Comparison of ENCODE assay signal across 13 mouse cellular contexts in genomic region chr5:129066541-129067230, GRCm38 (mm10). TPM values are rescaled to one million over a fixed set of nuclear protein-coding genes. Genes with fewer than 3 reads are reported as not detected.
DNase-seq lines count a peak whose midpoint lies in the region; ATAC-seq and TF ChIP-seq lines count a peak whose summit lies in the region.
"Had no signal": no experiment of that assay in that cellular context is flagged by ENCODE, and none has a peak within 500 bp of the region (broad histone marks: within the 10 kb centered on the region; RNA-seq: fewer than 3 reads in every experiment).

No protein-coding gene starts in this region.

- H3K27ac ChIP-seq in left cerebral cortex, adult 2 months, result peak overlapping the region; percentile 41
- peak overlapping the region; percentile 79 for H3K27ac ChIP-seq in gastrocnemius, adult 2 months
- H3K27ac ChIP-seq in heart, postnatal 0 days (ENCODE audit: low read depth), result 0 out of 2 replicates have a peak overlapping the region, but pooled peaks have one; percentile 11
- H3K27ac ChIP-seq: neural tube, embryonic 12.5 days had no signal

- DNase-seq in left cerebral cortex, adult 2 months (ENCODE audit: extremely low spot score in 1 of 2, low spot score in 2 of 2), result no peak
- no peak for DNase-seq in left cerebral cortex, postnatal 36 days (ENCODE audit: low spot score in 2 of 2)
- peak; percentile 54 for DNase-seq in gastrocnemius, adult 2 months
- no peak for DNase-seq in heart, postnatal 0 days (ENCODE audit: low spot score)
- DNase-seq in lung, postnatal 36 days, result peak; percentile 24
- DNase-seq in retina, embryonic 14.5 days (ENCODE audit: low spot score), result no peak
- DNase-seq in ovary, postnatal 36 days (ENCODE audit: low spot score), result no peak
- DNase-seq: cerebellum, postnatal 14 days; liver had no signal

- H3K9ac ChIP-seq in heart, postnatal 0 days (replicated peaks; ENCODE audit: low read depth, low read length), result no peak overlapping the region
- H3K9ac ChIP-seq: neural tube, embryonic 12.5 days had no signal

- ATAC-seq in heart, postnatal 0 days (ENCODE audit: insufficient read depth, low read depth), result no peak
- no peak for ATAC-seq in granulocyte monocyte progenitor cell, adult 5-6 weeks (replicated peaks; ENCODE audit: poor library complexity, severe bottlenecking)
- ATAC-seq: intestine, postnatal 0 days; midbrain, embryonic 16.5 days had no signal

- H3K4me1 ChIP-seq in heart, postnatal 0 days (ENCODE audit: control insufficient read depth, insufficient read depth), result no peaks in the 10 kb centered on the region

- peaks cover 8% of the 10 kb centered on the region; the same call in 1 of the 2 replicates for H3K27me3 ChIP-seq in heart, postnatal 0 days (ENCODE audit: control insufficient read depth, insufficient read depth, low read length)

- no peak overlapping the region for H3K4me3 ChIP-seq in left cerebral cortex, adult 2 months
- H3K4me3 ChIP-seq in gastrocnemius, adult 2 months, result no peak overlapping the region
- no peak overlapping the region for H3K4me3 ChIP-seq in heart, postnatal 0 days (ENCODE audit: low read depth, low read length)
- H3K4me3 ChIP-seq: neural tube, embryonic 12.5 days had no signal

- intact Hi-C loops in left cerebral cortex, adult 2 months (cut with DNase I), result loop anchor here (2.0 to 10.0 kb wide), 2 partner anchors 54 to 388 kb away; no protein-coding TSS in a partner anchor
- intact Hi-C loops in left cerebral cortex, postnatal 36 days (cut with DNase I), result loop anchor here (5.0 kb wide), 1 partner anchor 56 kb away; no protein-coding TSS in a partner anchor
- intact Hi-C loops in gastrocnemius, adult 2 months (cut with DNase I), result loop anchor here (10.0 kb wide), 1 partner anchor 108 kb away; no protein-coding TSS in a partner anchor

- no peaks in the 10 kb centered on the region for H3K36me3 ChIP-seq in heart, postnatal 0 days (replicated peaks; ENCODE audit: control insufficient read depth, insufficient read depth, low read length)
- H3K36me3 ChIP-seq: neural tube, embryonic 12.5 days had no signal

- H3K4me2 ChIP-seq in heart, postnatal 0 days (ENCODE audit: low read depth, low read length), result no peak overlapping the region
- H3K4me2 ChIP-seq: neural tube, embryonic 12.5 days had no signal

- 74% methylated on average over 8 of the region's 8 CpGs for WGBS in heart, postnatal 0 days

- H3K9me3 ChIP-seq in heart, postnatal 0 days (replicated peaks; ENCODE audit: control insufficient read depth, low read length), result no peaks in the 10 kb centered on the region
- H3K9me3 ChIP-seq: neural tube, embryonic 12.5 days had no signal

- TF ChIP-seq CTCF in left cerebral cortex, adult 2 months (IDR thresholded peaks at IDR 0.05), result no peak
- no peak for TF ChIP-seq CTCF in gastrocnemius, adult 2 months (IDR thresholded peaks at IDR 0.05)
- no peak for TF ChIP-seq CTCF in heart, postnatal 0 days (IDR thresholded peaks at IDR 0.05; ENCODE audit: low read depth)

- no peak for TF ChIP-seq EP300 in heart, postnatal 0 days (IDR thresholded peaks at IDR 0.05; ENCODE audit: low read depth)

RNA-seq across cellular contexts. Expression of gene Adgrd1, which starts 29.9 kb away (rescaled TPM):
- 1 to 10 TPM; 2.9 to 3.9 TPM for total RNA-seq in left cerebral cortex, adult 2 months (2021)
- total RNA-seq in left cerebral cortex, postnatal 36 days (2021), result 1 to 10 TPM; 3.1 to 3.3 TPM
- 1 to 10 TPM; 5.6 to 6.0 TPM for total RNA-seq in gastrocnemius, adult 2 months (2021)
- total RNA-seq in heart, postnatal 0 days (2014; rRNA removed; ENCODE audit: low replicate concordance), result 6.0 and 15.6 TPM in 2 replicates
- 1.6 and 1.9 TPM in 2 replicates for polyA plus RNA-seq in heart, postnatal 0 days (2015; fragmentation: Nextera tagmentation; extraction: Ambion mirVana)
- 1.1 TPM in 1 of 2 replicates, not detected in the other for total RNA-seq in granulocyte monocyte progenitor cell, adult 5-6 weeks (2014; fragmentation: Nextera tagmentation)
- 0.34 and 0.62 TPM in 2 replicates for total RNA-seq in granulocyte monocyte progenitor cell, adult 5-6 weeks (2017)

RNA-seq across cellular contexts. Expression of gene Ran, which starts 46.8 kb away (rescaled TPM):
- 100 to 1,000 TPM; 152 to 166 TPM for total RNA-seq in left cerebral cortex, adult 2 months (2021)
- total RNA-seq in left cerebral cortex, postnatal 36 days (2021), result 100 to 1,000 TPM; 144 to 159 TPM
- total RNA-seq in gastrocnemius, adult 2 months (2021), result 10 to 100 TPM; 78.9 to 94.0 TPM
- 128 and 989 TPM in 2 replicates for total RNA-seq in heart, postnatal 0 days (2014; rRNA removed; ENCODE audit: low replicate concordance)
- polyA plus RNA-seq in heart, postnatal 0 days (2015; fragmentation: Nextera tagmentation; extraction: Ambion mirVana), result 188 and 196 TPM in 2 replicates
- 440 and 513 TPM in 2 replicates for total RNA-seq in granulocyte monocyte progenitor cell, adult 5-6 weeks (2014; fragmentation: Nextera tagmentation)
- 599 and 620 TPM in 2 replicates for total RNA-seq in granulocyte monocyte progenitor cell, adult 5-6 weeks (2017)

RNA-seq across cellular contexts. Expression of gene Stx2, which starts 58.3 kb away (rescaled TPM):
- total RNA-seq in left cerebral cortex, adult 2 months (2021), result 10 to 100 TPM; 17.8 to 21.8 TPM
- total RNA-seq in left cerebral cortex, postnatal 36 days (2021), result 10 to 100 TPM; 16.9 to 29.6 TPM
- total RNA-seq in gastrocnemius, adult 2 months (2021), result 1 to 10 TPM; 6.3 to 7.8 TPM
- total RNA-seq in heart, postnatal 0 days (2014; rRNA removed; ENCODE audit: low replicate concordance), result 19.8 and 36.8 TPM in 2 replicates
- 14.6 and 16.3 TPM in 2 replicates for polyA plus RNA-seq in heart, postnatal 0 days (2015; fragmentation: Nextera tagmentation; extraction: Ambion mirVana)
- 7.5 and 23.0 TPM in 2 replicates for total RNA-seq in granulocyte monocyte progenitor cell, adult 5-6 weeks (2014; fragmentation: Nextera tagmentation)
- 10.9 and 12.6 TPM in 2 replicates for total RNA-seq in granulocyte monocyte progenitor cell, adult 5-6 weeks (2017)

Comparison
In these comparisons a context has a peak if more than half of its experiments do, and no peak if none do; other contexts are left out.
1. DNase-seq: peak in gastrocnemius, adult 2 months (single experiment) and lung, postnatal 36 days (single experiment); none in left cerebral cortex, adult 2 months (0 of 2), left cerebral cortex, postnatal 36 days (0 of 2), heart, postnatal 0 days (single experiment), retina, embryonic 14.5 days (single experiment) and ovary, postnatal 36 days (single experiment).
2. H3K27ac ChIP-seq: peak in every context shown above with its lines; median percentile 79 in gastrocnemius, adult 2 months; 41 in left cerebral cortex, adult 2 months; 11 in heart, postnatal 0 days.